Mouse (Mus musculus) kidney, adult 2 months (tissue): ENCODE measurements around the gene Hmgxb4.

ENCODE experiments used
- CTCF ChIP-seq: fragments of 200-500 bp; conservative IDR thresholded peaks from 2 replicates; pipeline ENCODE4 v1.5.1; 2011; ENCODE audit warnings: low read depth, mild to moderate bottlenecking, control low read depth, low read length, moderate library complexity, mixed read lengths; ENCODE audit not compliant: insufficient read depth, insufficient read length
- POLR2A ChIP-seq: fragments of 200-500 bp; IDR thresholded peaks from one replicate; pipeline ENCODE4 v1.6.1; 2011; ENCODE audit warnings: low read depth, low read length, control low read depth

DNA sequence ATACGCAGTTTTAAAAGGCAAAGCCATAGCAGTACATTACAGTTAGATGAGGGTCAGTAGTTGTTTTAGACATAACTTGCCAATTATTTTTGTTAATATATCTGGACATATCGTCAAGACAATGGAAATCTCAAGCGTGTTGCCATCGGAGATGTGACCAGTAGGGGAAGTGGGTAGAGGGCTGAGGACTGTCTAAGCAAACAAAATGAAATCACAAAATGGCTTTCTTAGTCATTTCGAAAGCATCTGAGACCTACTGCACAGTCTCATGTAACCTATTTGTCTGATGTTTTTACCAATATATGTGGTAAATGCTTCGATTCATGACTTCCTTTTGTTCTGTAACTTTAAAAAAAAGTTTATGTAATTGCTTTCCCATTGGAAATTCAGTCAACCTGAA, 11.3 kb upstream of the Hmgxb4 start:
- TF ChIP-seq POLR2A (no peak), CTCF (no peak)
